Mouse (Mus musculus) heart, postnatal 0 days (tissue): ENCODE data around the gene Ntn1.

Source experiments
- CTCF ChIP-seq: IDR thresholded peaks from 2 replicates; pipeline ENCODE4 v1.5.1; 2016; ENCODE audit warnings: antibody characterized with exemption, control low read depth, low read depth
- EP300 ChIP-seq: IDR thresholded peaks from 2 replicates; pipeline ENCODE4 v1.6.1; 2016; ENCODE audit warnings: antibody characterized with exemption, low read depth

DNA sequence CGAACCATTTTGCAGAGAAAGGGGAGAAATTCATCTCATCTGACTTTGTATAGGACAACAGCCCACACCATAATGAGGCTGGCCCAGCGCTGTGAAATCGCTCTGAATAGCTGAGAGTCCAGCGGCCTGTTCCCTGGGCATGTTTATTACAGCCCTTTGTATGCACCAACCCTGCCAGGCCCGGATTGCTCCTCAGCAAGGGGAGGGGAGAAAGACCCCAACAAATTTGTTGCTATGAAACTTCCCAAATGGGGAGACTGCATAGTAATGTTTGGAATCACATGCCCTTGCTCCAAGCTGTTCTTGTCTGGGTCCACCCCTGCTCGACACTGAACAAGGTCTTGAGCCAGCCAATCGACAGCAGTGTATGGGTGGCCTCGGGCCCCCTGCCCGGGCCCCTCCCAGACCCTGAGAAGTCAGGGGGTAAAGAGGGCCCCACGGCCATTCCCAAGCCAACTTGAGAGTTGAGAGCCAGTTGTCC lies 126.3 kb downstream of the Ntn1 start:
- TF ChIP-seq CTCF (no peak), EP300 (no peak)
